Mouse (Mus musculus) kidney, embryonic 16.5 days (tissue): ENCODE measurements at regions not wholly inside any gene's neighbourhood (a gene's known extent, or its start where the extent isn't known, plus 50 kb on each side); places are given as distances from the start of the nearest gene placed in this dataset.

Experiments used
- ATAC-seq: fragments of 200-750 bp; cut with Nextera tagmentation; 2 replicates; pipeline ENCODE4 v1.8.0; 2017; ENCODE audit warnings: moderate TSS enrichment; ENCODE audit not compliant: low FRiP score, low TSS enrichment
- H3K27ac ChIP-seq: fragments of 300-500 bp; sonication (generic); 2 replicates; pipeline ENCODE4 v1.5.1; 2014; ENCODE audit warnings: low read length
- H3K27me3 ChIP-seq: fragments of 300-500 bp; sonication (generic); 2 replicates; pipeline ENCODE4 v1.6.1; 2014; ENCODE audit warnings: low read length, control low read depth, mixed read lengths; ENCODE audit not compliant: insufficient read depth
- H3K36me3 ChIP-seq: fragments of 300-500 bp; sonication (generic); 2 replicates; pipeline ENCODE4 v1.6.1; 2014; ENCODE audit warnings: low read length, control low read depth, mixed read lengths; ENCODE audit not compliant: insufficient read depth
- H3K4me1 ChIP-seq: fragments of 300-500 bp; sonication (generic); 2 replicates; pipeline ENCODE4 v1.6.1; 2014; ENCODE audit warnings: low read length, control low read depth, mixed read lengths; ENCODE audit not compliant: insufficient read depth
- H3K4me2 ChIP-seq: fragments of 300-500 bp; sonication (generic); replicated peaks from 2 replicates; pipeline ENCODE4 v1.6.1; 2014; ENCODE audit warnings: low read depth, low read length
- H3K4me3 ChIP-seq: fragments of 300-500 bp; sonication (generic); 2 replicates; pipeline ENCODE4 v1.5.1; 2014; ENCODE audit warnings: mild to moderate bottlenecking, low read length
- H3K9ac ChIP-seq: fragments of 300-500 bp; sonication (generic); replicated peaks from 2 replicates; pipeline ENCODE4 v1.6.1; 2014; ENCODE audit warnings: low read length
- H3K9me3 ChIP-seq: fragments of 300-500 bp; sonication (generic); 2 replicates; pipeline ENCODE4 v1.6.1; 2016; ENCODE audit warnings: low read length, control low read depth
- WGBS: fragments of 180-500 bp; shearing (Covaris S2); extraction: QIAGEN DNeasy Blood & Tissue Kit; methylation state at CpG from one replicate; pipeline ENCODE4 v1.1.7; 2014; 5-methylcytosine and 5-hydroxymethylcytosine counted together

GRCm38 (mm10) chr3:149379249-149379865, 389.0 kb upstream of the Adgrl2 start:
- no peak overlapping the region for H3K27ac ChIP-seq
- ATAC-seq = no peak
- H3K4me2 ChIP-seq = no peak overlapping the region
- H3K9me3 ChIP-seq = no peaks in the 10 kb centered on the region
- no peaks in the 10 kb centered on the region for H3K27me3 ChIP-seq
- H3K4me1 ChIP-seq = no peaks in the 10 kb centered on the region
- H3K9ac ChIP-seq = no peak overlapping the region
- WGBS = 87% methylated on average over 3 of the region's 3 CpGs
- H3K36me3 ChIP-seq = no peaks in the 10 kb centered on the region
- H3K4me3 ChIP-seq = no peak overlapping the region

- H3K4me3 ChIP-seq = no peak overlapping the region
- no peaks in the 10 kb centered on the region for H3K9me3 ChIP-seq
- H3K36me3 ChIP-seq = no peaks in the 10 kb centered on the region
- H3K4me1 ChIP-seq = no peaks in the 10 kb centered on the region; the same call in 1 of the 2 replicates
- no peak for ATAC-seq
- H3K27ac ChIP-seq = no peak overlapping the region
- no peak overlapping the region for H3K9ac ChIP-seq
- no peak overlapping the region for H3K4me2 ChIP-seq
- no peaks in the 10 kb centered on the region for H3K27me3 ChIP-seq
- 91% methylated on average over 5 of the region's 5 CpGs for WGBS
Measured at GRCm38 (mm10) chr3:149371439-149371838, 381.1 kb upstream of the Adgrl2 start.

- no peak overlapping the region for H3K4me3 ChIP-seq
- no peak overlapping the region for H3K9ac ChIP-seq
- no peak overlapping the region for H3K4me2 ChIP-seq
- H3K27me3 ChIP-seq = no peaks in the 10 kb centered on the region
- ATAC-seq = no peak
- no peaks in the 10 kb centered on the region for H3K36me3 ChIP-seq
- no peaks in the 10 kb centered on the region for H3K9me3 ChIP-seq
- 84% methylated on average over 6 of the region's 6 CpGs for WGBS
- no peaks in the 10 kb centered on the region; the same call in 1 of the 2 replicates for H3K4me1 ChIP-seq
- H3K27ac ChIP-seq = no peak overlapping the region
Measured at GRCm38 (mm10) chr3:149370517-149371227, 380.3 kb upstream of the Adgrl2 start.

- no peak overlapping the region for H3K9ac ChIP-seq
- no peak overlapping the region for H3K4me3 ChIP-seq
- H3K4me1 ChIP-seq = no peaks in the 10 kb centered on the region; the same call in 1 of the 2 replicates
- H3K36me3 ChIP-seq = no peaks in the 10 kb centered on the region
- WGBS = 51% methylated on average over 3 of the region's 3 CpGs
- no peak for ATAC-seq
- no peak overlapping the region for H3K27ac ChIP-seq
- H3K9me3 ChIP-seq = no peaks in the 10 kb centered on the region
- no peak overlapping the region for H3K4me2 ChIP-seq
- H3K27me3 ChIP-seq = no peaks in the 10 kb centered on the region
Measured at GRCm38 (mm10) chr3:149367888-149368287, 377.5 kb upstream of the Adgrl2 start.

GRCm38 (mm10) chr3:149360164-149360563, 369.8 kb upstream of the Adgrl2 start:
- WGBS = 78% methylated on average over 2 of the region's 2 CpGs
- Histone ChIP-seq H3K9ac (no peak overlapping the region), H3K27me3 (no peaks in the 10 kb centered on the region), H3K4me1 (peaks cover 21% of the 10 kb centered on the region), H3K9me3 (no peaks in the 10 kb centered on the region), H3K36me3 (no peaks in the 10 kb centered on the region), H3K4me3 (no peak overlapping the region), H3K27ac (no peak overlapping the region), H3K4me2 (no peak overlapping the region)
- ATAC-seq = no peak

GRCm38 (mm10) chr3:149358570-149359193, 368.3 kb upstream of the Adgrl2 start:
- Histone ChIP-seq H3K4me3 (no peak overlapping the region), H3K27me3 (no peaks in the 10 kb centered on the region), H3K36me3 (no peaks in the 10 kb centered on the region), H3K9me3 (no peaks in the 10 kb centered on the region), H3K4me1 (peaks cover 21% of the 10 kb centered on the region), H3K27ac (no peak overlapping the region; the same call in 1 of the 2 replicates), H3K9ac (no peak overlapping the region), H3K4me2 (no peak overlapping the region)
- ATAC-seq = no peak
- WGBS = 32% methylated on average over 6 of the region's 6 CpGs

- 51% methylated on average over 14 of the region's 14 CpGs for WGBS
- Histone ChIP-seq H3K4me2 (peak overlapping the region; percentile 24; the same call in 1 of the 2 replicates), H3K9ac (no peak overlapping the region), H3K4me1 (peaks cover 21% of the 10 kb centered on the region), H3K27ac (no peak overlapping the region), H3K36me3 (no peaks in the 10 kb centered on the region), H3K27me3 (no peaks in the 10 kb centered on the region), H3K4me3 (no peak overlapping the region), H3K9me3 (no peaks in the 10 kb centered on the region)
- peak; percentile 51; the same call in 1 of the 2 replicates for ATAC-seq
Measured at GRCm38 (mm10) chr3:149357903-149358569, 367.7 kb upstream of the Adgrl2 start.

GRCm38 (mm10) chr3:149357121-149357520, 366.8 kb upstream of the Adgrl2 start:
- WGBS = 50% methylated on average over 2 of the region's 2 CpGs
- no peak for ATAC-seq
- no peak overlapping the region for H3K4me3 ChIP-seq

GRCm38 (mm10) chr3:149355362-149355761, 365.0 kb upstream of the Adgrl2 start:
- ATAC-seq = no peak
- Histone ChIP-seq H3K27me3 (no peaks in the 10 kb centered on the region), H3K4me2 (no peak overlapping the region), H3K27ac (no peak overlapping the region), H3K9me3 (no peaks in the 10 kb centered on the region), H3K4me1 (peaks cover 21% of the 10 kb centered on the region), H3K4me3 (no peak overlapping the region), H3K36me3 (no peaks in the 10 kb centered on the region), H3K9ac (no peak overlapping the region)
- WGBS = 92% methylated on average over 11 of the region's 11 CpGs

More at GRCm38 (mm10) chr3:149357121-149357520, 366.8 kb upstream of the Adgrl2 start:
- Histone ChIP-seq H3K36me3 (no peaks in the 10 kb centered on the region), H3K27me3 (no peaks in the 10 kb centered on the region), H3K4me1 (peaks cover 21% of the 10 kb centered on the region), H3K27ac (no peak overlapping the region), H3K9ac (no peak overlapping the region), H3K9me3 (no peaks in the 10 kb centered on the region), H3K4me2 (no peak overlapping the region)
